Mouse (Mus musculus) limb, embryonic 13.5 days (tissue): ENCODE data around the gene Cacna2d3. TPM values are rescaled to one million over a fixed set of nuclear protein-coding genes. Genes with fewer than 3 reads are reported as not detected.

Source experiments
- ATAC-seq: fragments of 200-750 bp; cut with Nextera tagmentation; 2 replicates; pipeline ENCODE4 v1.8.0; 2017; ENCODE audit warnings: low read depth, moderate number of reproducible peaks, moderate TSS enrichment; ENCODE audit not compliant: low FRiP score
- H3K27ac ChIP-seq: fragments of 300-500 bp; sonication (generic); 2 replicates; pipeline ENCODE4 v1.5.1; 2015; ENCODE audit warnings: inconsistent platforms, mild to moderate bottlenecking, moderate library complexity
- H3K27me3 ChIP-seq: fragments of 300-500 bp; sonication (generic); 2 replicates; pipeline ENCODE4 v1.6.1; 2015; ENCODE audit warnings: mild to moderate bottlenecking, inconsistent platforms
- H3K36me3 ChIP-seq: fragments of 300-500 bp; sonication (generic); 2 replicates; pipeline ENCODE4 v1.6.1; 2015; ENCODE audit warnings: inconsistent platforms, mild to moderate bottlenecking, moderate library complexity
- H3K4me1 ChIP-seq: fragments of 300-500 bp; sonication (generic); 2 replicates; pipeline ENCODE4 v1.6.1; 2015; ENCODE audit warnings: inconsistent platforms
- H3K4me2 ChIP-seq: fragments of 300-500 bp; sonication (generic); replicated peaks from 2 replicates; pipeline ENCODE4 v1.6.1; 2015; ENCODE audit warnings: inconsistent platforms, mild to moderate bottlenecking, moderate library complexity
- H3K4me3 ChIP-seq: fragments of 300-500 bp; sonication (generic); 2 replicates; pipeline ENCODE4 v1.5.1; 2015; ENCODE audit warnings: moderate library complexity, mild to moderate bottlenecking, inconsistent platforms
- H3K9ac ChIP-seq: fragments of 300-500 bp; sonication (generic); 2 replicates; pipeline ENCODE4 v1.6.1; 2015; ENCODE audit warnings: mild to moderate bottlenecking, inconsistent platforms
- H3K9me3 ChIP-seq: fragments of 300-500 bp; sonication (generic); 2 replicates; pipeline ENCODE4 v1.6.1; 2016; ENCODE audit warnings: inconsistent platforms
- WGBS: fragments of 180-500 bp; shearing (Covaris S2); methylation state at CpG from one replicate; pipeline ENCODE4 v1.1.7; 2015; 5-methylcytosine and 5-hydroxymethylcytosine counted together
- polyA plus RNA-seq: library from polyadenylated mRNA; unstranded; fragments of >200 nt; fragmentation: Nextera tagmentation; extraction: Ambion mirVana; gene quantifications from 2 replicates; pipeline ENCODE4 v1.2.1, GENCODE M21; 2015

Gene Cacna2d3
- polyA plus RNA-seq, 1 experiment from 2014 or later: 5.3 TPM

GRCm38 (mm10) chr14:28996569-28996968 is 725.1 kb downstream of the Cacna2d3 start:
- no peak overlapping the region for H3K4me2 ChIP-seq
- no peak overlapping the region for H3K4me3 ChIP-seq
- no peaks in the 10 kb centered on the region for H3K9me3 ChIP-seq
- no peaks in the 10 kb centered on the region for H3K36me3 ChIP-seq
- no peak overlapping the region for H3K27ac ChIP-seq
- no peaks in the 10 kb centered on the region for H3K27me3 ChIP-seq
- no peak for ATAC-seq
- no peak overlapping the region for H3K9ac ChIP-seq
- H3K4me1 ChIP-seq: peaks cover 16% of the 10 kb centered on the region
- WGBS: 98% methylated on average over 3 of the region's 3 CpGs

GRCm38 (mm10) chr14:28988211-28988900 is 733.3 kb downstream of the Cacna2d3 start:
- no peak overlapping the region for H3K4me3 ChIP-seq
- H3K36me3 ChIP-seq: no peaks in the 10 kb centered on the region
- no peaks in the 10 kb centered on the region for H3K27me3 ChIP-seq
- H3K27ac ChIP-seq: no peak overlapping the region
- no peaks in the 10 kb centered on the region for H3K9me3 ChIP-seq
- WGBS: 78% methylated on average over 7 of the region's 7 CpGs
- no peak for ATAC-seq
- H3K4me1 ChIP-seq: peaks cover 21% of the 10 kb centered on the region
- no peak overlapping the region for H3K4me2 ChIP-seq
- no peak overlapping the region for H3K9ac ChIP-seq

- no peaks in the 10 kb centered on the region for H3K27me3 ChIP-seq
- 72% methylated on average over 2 of the region's 2 CpGs for WGBS
- no peak overlapping the region for H3K27ac ChIP-seq
- no peak overlapping the region for H3K9ac ChIP-seq
- H3K9me3 ChIP-seq: no peaks in the 10 kb centered on the region
- H3K4me1 ChIP-seq: peaks cover 15% of the 10 kb centered on the region
- ATAC-seq: no peak
- no peak overlapping the region for H3K4me2 ChIP-seq
- no peak overlapping the region for H3K4me3 ChIP-seq
- no peaks in the 10 kb centered on the region for H3K36me3 ChIP-seq
Measured at GRCm38 (mm10) chr14:28984276-28984675, 737.4 kb downstream of the Cacna2d3 start.

- Histone ChIP-seq H3K4me1 (peaks cover 7% of the 10 kb centered on the region), H3K27me3 (no peaks in the 10 kb centered on the region), H3K4me2 (no peak overlapping the region), H3K27ac (no peak overlapping the region), H3K4me3 (no peak overlapping the region), H3K9ac (no peak overlapping the region), H3K36me3 (no peaks in the 10 kb centered on the region), H3K9me3 (no peaks in the 10 kb centered on the region)
- WGBS: 26% methylated on average over 3 of the region's 3 CpGs
- ATAC-seq: no peak
Measured at GRCm38 (mm10) chr14:28980482-28980881, 741.2 kb downstream of the Cacna2d3 start.

- Histone ChIP-seq H3K27ac (no peak overlapping the region), H3K9me3 (no peaks in the 10 kb centered on the region), H3K4me1 (peaks cover 7% of the 10 kb centered on the region), H3K27me3 (no peaks in the 10 kb centered on the region), H3K36me3 (no peaks in the 10 kb centered on the region), H3K9ac (no peak overlapping the region), H3K4me3 (no peak overlapping the region), H3K4me2 (no peak overlapping the region)
- 75% methylated on average over 2 of the region's 2 CpGs for WGBS
- no peak for ATAC-seq
Measured at GRCm38 (mm10) chr14:28979230-28979629, 742.4 kb downstream of the Cacna2d3 start.

GRCm38 (mm10) chr14:28972620-28973019 is 749.0 kb downstream of the Cacna2d3 start:
- Histone ChIP-seq H3K27me3 (no peaks in the 10 kb centered on the region), H3K27ac (peak overlapping the region; percentile 83), H3K36me3 (no peaks in the 10 kb centered on the region), H3K4me1 (peaks cover 42% of the 10 kb centered on the region), H3K4me2 (peak overlapping the region; percentile 21; the same call in 1 of the 2 replicates), H3K9ac (no peak overlapping the region), H3K9me3 (no peaks in the 10 kb centered on the region), H3K4me3 (no peak overlapping the region)
- 11% methylated on average over 5 of the region's 5 CpGs for WGBS
- peak; percentile 51; the same call in 1 of the 2 replicates for ATAC-seq

- Histone ChIP-seq H3K27ac (no peak overlapping the region), H3K9ac (no peak overlapping the region), H3K27me3 (no peaks in the 10 kb centered on the region), H3K9me3 (no peaks in the 10 kb centered on the region), H3K4me3 (no peak overlapping the region), H3K4me2 (no peak overlapping the region), H3K36me3 (no peaks in the 10 kb centered on the region), H3K4me1 (peaks cover 42% of the 10 kb centered on the region)
- no peak for ATAC-seq
- 67% methylated on average over 4 of the region's 4 CpGs for WGBS
Measured at GRCm38 (mm10) chr14:28969247-28969646, 752.4 kb downstream of the Cacna2d3 start.

- Histone ChIP-seq H3K9ac (no peak overlapping the region), H3K4me3 (no peak overlapping the region), H3K36me3 (no peaks in the 10 kb centered on the region), H3K27me3 (no peaks in the 10 kb centered on the region), H3K4me1 (peaks cover 23% of the 10 kb centered on the region), H3K27ac (no peak overlapping the region), H3K9me3 (no peaks in the 10 kb centered on the region), H3K4me2 (no peak overlapping the region)
- ATAC-seq: no peak
Measured at GRCm38 (mm10) chr14:28966881-28967280, 754.8 kb downstream of the Cacna2d3 start.

- WGBS: 87% methylated on average over 5 of the region's 5 CpGs
Measured at GRCm38 (mm10) chr14:28961379-28961778, 760.3 kb downstream of the Cacna2d3 start.

GRCm38 (mm10) chr14:28959042-28959441 is 762.6 kb downstream of the Cacna2d3 start:
- H3K27me3 ChIP-seq: no peaks in the 10 kb centered on the region
- H3K4me3 ChIP-seq: no peak overlapping the region
- no peak overlapping the region for H3K4me2 ChIP-seq
- H3K36me3 ChIP-seq: no peaks in the 10 kb centered on the region
- peaks cover 23% of the 10 kb centered on the region for H3K4me1 ChIP-seq
- WGBS: 53% methylated on average over 3 of the region's 3 CpGs
- no peaks in the 10 kb centered on the region for H3K9me3 ChIP-seq
- no peak overlapping the region for H3K9ac ChIP-seq
- H3K27ac ChIP-seq: no peak overlapping the region
- ATAC-seq: no peak

More at GRCm38 (mm10) chr14:28961379-28961778, 760.3 kb downstream of the Cacna2d3 start:
- no peak overlapping the region for H3K4me2 ChIP-seq
- H3K4me1 ChIP-seq: peaks cover 10% of the 10 kb centered on the region
- ATAC-seq: no peak
- H3K36me3 ChIP-seq: no peaks in the 10 kb centered on the region
- no peak overlapping the region for H3K27ac ChIP-seq
- no peak overlapping the region for H3K9ac ChIP-seq
- no peaks in the 10 kb centered on the region for H3K9me3 ChIP-seq
- H3K27me3 ChIP-seq: no peaks in the 10 kb centered on the region
- H3K4me3 ChIP-seq: no peak overlapping the region

GRCm38 (mm10) chr14:28958131-28959015 is 763.3 kb downstream of the Cacna2d3 start:
- peak; percentile 28; the same call in 1 of the 2 replicates for ATAC-seq
- Histone ChIP-seq H3K4me1 (peaks cover 29% of the 10 kb centered on the region), H3K9ac (no peak overlapping the region), H3K4me2 (no peak overlapping the region), H3K9me3 (no peaks in the 10 kb centered on the region), H3K27ac (no peak overlapping the region), H3K36me3 (no peaks in the 10 kb centered on the region), H3K27me3 (no peaks in the 10 kb centered on the region), H3K4me3 (no peak overlapping the region)
- 33% methylated on average over 6 of the region's 6 CpGs for WGBS

- 15% methylated on average over 3 of the region's 3 CpGs for WGBS
- Histone ChIP-seq H3K36me3 (no peaks in the 10 kb centered on the region), H3K4me3 (no peak overlapping the region), H3K4me2 (no peak overlapping the region), H3K9me3 (no peaks in the 10 kb centered on the region), H3K27ac (no peak overlapping the region), H3K4me1 (peaks cover 31% of the 10 kb centered on the region), H3K9ac (no peak overlapping the region), H3K27me3 (0 out of 2 replicates have a peak, but pooled peaks cover 4% of the 10 kb centered on the region)
- no peak for ATAC-seq
Measured at GRCm38 (mm10) chr14:28955181-28955580, 766.5 kb downstream of the Cacna2d3 start.
